Mouse (Mus musculus) CH12.LX (cell line): ENCODE measurements at regions not wholly inside any gene's neighbourhood (a gene's known extent, or its start where the extent isn't known, plus 50 kb on each side); places are given as distances from the start of the nearest gene placed in this dataset.

ENCODE experiments used
- CTCF ChIP-seq, 2 experiments: IDR thresholded peaks in 1 of 2; conservative IDR thresholded peaks in 1 of 2; 2 replicates each; pipeline ENCODE4 v1.5.1; 2011 to 2012; ENCODE audit warnings: low read depth in 2 of 2, low read length in 2 of 2, improper control_type of control experiment in 1 of 2, inconsistent platforms in 1 of 2, mild to moderate bottlenecking in 1 of 2, moderate library complexity in 1 of 2
- HCFC1 ChIP-seq: IDR thresholded peaks from 2 replicates; pipeline ENCODE4 v1.6.1; 2012; ENCODE audit warnings: low read depth, mild to moderate bottlenecking, inconsistent platforms, low read length, improper control_type of control experiment
- MAZ ChIP-seq: IDR thresholded peaks from 2 replicates; pipeline ENCODE4 v1.6.1; 2012; ENCODE audit warnings: low read depth, mild to moderate bottlenecking, inconsistent platforms, low read length, improper control_type of control experiment, moderate library complexity

DNA sequence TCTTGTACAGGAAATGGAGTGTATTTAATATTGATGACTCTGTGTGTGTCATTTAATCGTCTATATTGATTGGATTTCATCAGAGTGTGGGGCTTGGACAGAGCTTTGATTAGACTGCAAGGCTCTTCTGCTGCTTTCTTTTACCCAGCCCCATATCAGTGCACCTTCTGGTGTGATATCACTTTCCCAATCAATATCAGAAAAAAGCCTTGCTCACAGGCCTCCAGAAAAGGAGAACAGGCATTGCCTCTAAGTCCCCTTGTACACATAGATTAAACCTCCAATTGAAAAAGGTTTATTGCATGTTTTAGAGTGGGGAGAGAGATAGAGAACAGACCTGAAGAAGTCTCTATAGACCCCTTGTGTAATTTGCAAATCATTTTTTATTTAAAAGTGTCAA is 831.6 kb upstream of the Zeb2 start:
- TF ChIP-seq CTCF (conservative IDR thresholded peaks at IDR 0.05 in 1 of 2, IDR thresholded peaks at IDR 0.05 in 1 of 2; ENCODE audit: low read depth in 2 of 2, low read length in 2 of 2) = no peak
- no peak for TF ChIP-seq MAZ
- no peak for TF ChIP-seq HCFC1
